Mouse (Mus musculus): ENCODE data around the gene Ap1m2. TPM values are rescaled to one million over a fixed set of nuclear protein-coding genes. Genes with fewer than 3 reads are reported as not detected.
"Not testable (repeated sequence)": the region's sequence is repeated elsewhere in the genome, so short reads cannot be mapped to it uniquely, and the experiment has no call there.

The Ap1m2 gene
- total and polyA plus RNA-seq, 3 experiments, result 1.0 TPM; not detected in 2

DNA sequence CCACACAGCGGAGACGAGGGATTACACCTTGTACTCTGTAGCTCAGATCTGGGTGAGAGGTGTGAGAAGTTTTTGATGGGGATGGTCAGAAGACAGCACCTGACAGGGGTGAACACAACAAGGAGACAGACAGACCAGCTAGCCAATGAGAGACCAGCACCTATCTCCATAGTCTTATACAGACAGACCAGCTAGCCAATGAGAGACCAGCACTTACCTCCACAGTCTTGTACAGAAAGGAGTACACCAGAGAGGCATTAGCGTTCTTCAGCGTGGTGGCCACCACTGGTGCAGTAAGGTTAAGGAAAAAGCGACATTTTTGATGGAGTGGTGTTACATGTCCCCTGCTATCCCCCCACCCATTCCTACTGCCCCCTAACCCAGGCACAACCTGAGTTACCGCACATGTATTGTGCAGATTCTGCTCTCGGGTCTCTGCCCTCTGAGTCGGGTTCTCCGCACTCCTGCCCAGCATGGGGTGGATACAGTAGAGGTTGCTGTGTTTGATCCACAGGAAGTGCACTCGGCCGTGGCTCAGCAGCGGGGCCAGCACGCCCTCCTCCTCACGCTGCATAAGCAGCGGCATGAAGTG is 2.9 kb downstream of the Ap1m2 start:
- intact Hi-C loops (cut with DNase I), result no loop called here
- Histone ChIP-seq H3K4me1 (ENCODE audit: control insufficient read depth, insufficient read depth, low read length) (peaks cover 1% of the 10 kb centered on the region; the same call in 1 of the 2 replicates), H3K36me3 (ENCODE audit: control insufficient read depth, insufficient read depth, low read length) (no peaks in the 10 kb centered on the region), H3K4me3 (no peak overlapping the region), H3K27ac (no peak overlapping the region), H3K27me3 (ENCODE audit: control insufficient read depth, insufficient read depth, low read length) (no peaks in the 10 kb centered on the region), H3K79me2 (replicated peaks; ENCODE audit: control insufficient read depth, insufficient read depth, low read length) (no peaks in the 10 kb centered on the region), H3K9ac (ENCODE audit: low read depth, low read length) (no peak overlapping the region)
- TF ChIP-seq POLR2A (IDR thresholded peaks at IDR 0.05; ENCODE audit: insufficient read depth, low read depth, low read length) (no peak), EP300 (IDR thresholded peaks at IDR 0.05; ENCODE audit: insufficient read depth, low read depth, low read length) (no peak), CTCF (IDR thresholded peaks at IDR 0.05) (no peak)
- DNase-seq, result no peak
- WGBS, result 47% methylated on average over 15 of the region's 15 CpGs

- no peak for DNase-seq
Measured at GRCm38 (mm10) chr9:21305065-21305464, 7.1 kb downstream of the Ap1m2 start.

DNA sequence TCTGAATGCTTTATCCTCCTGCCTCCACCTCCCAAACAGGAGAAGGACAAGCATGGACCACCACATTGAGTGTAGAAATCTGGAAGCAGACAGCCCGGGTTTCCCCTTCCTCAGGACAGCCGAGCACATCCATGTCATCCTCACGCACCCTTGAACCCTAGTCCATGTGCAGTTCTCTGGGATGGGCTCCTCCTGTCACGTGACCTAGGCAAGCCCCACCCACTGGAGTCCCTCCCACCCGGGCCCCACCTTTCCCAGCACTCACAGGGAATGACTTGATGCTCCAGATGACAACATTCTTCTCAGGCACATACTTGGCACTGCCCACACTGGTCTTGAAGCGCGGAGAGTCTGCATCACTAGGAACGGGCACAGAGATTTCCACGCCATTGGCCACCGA is 13.1 kb downstream of the Ap1m2 start:
- no peaks in the 10 kb centered on the region for H3K27me3 ChIP-seq (ENCODE audit: control insufficient read depth, insufficient read depth, low read length)
- no peak for DNase-seq
- 81% methylated on average over 10 of the region's 10 CpGs for WGBS
- H3K79me2 ChIP-seq (replicated peaks; ENCODE audit: control insufficient read depth, insufficient read depth, low read length), result no peaks in the 10 kb centered on the region
- no peak overlapping the region for H3K27ac ChIP-seq
- H3K9ac ChIP-seq (ENCODE audit: low read depth, low read length), result no peak overlapping the region
- no peaks in the 10 kb centered on the region for H3K4me1 ChIP-seq (ENCODE audit: control insufficient read depth, insufficient read depth, low read length)
- no peak overlapping the region for H3K4me3 ChIP-seq
- TF ChIP-seq CTCF (IDR thresholded peaks at IDR 0.05) (no peak), EP300 (IDR thresholded peaks at IDR 0.05; ENCODE audit: insufficient read depth, low read depth, low read length) (no peak), POLR2A (IDR thresholded peaks at IDR 0.05; ENCODE audit: insufficient read depth, low read depth, low read length) (no peak)
- intact Hi-C loops (cut with DNase I), result no loop called here
- H3K36me3 ChIP-seq (ENCODE audit: control insufficient read depth, insufficient read depth, low read length), result no peaks in the 10 kb centered on the region

More at GRCm38 (mm10) chr9:21305065-21305464, 7.1 kb downstream of the Ap1m2 start:
- H3K4me1 ChIP-seq (ENCODE audit: control insufficient read depth, insufficient read depth, low read length), result no peaks in the 10 kb centered on the region; the same call in 1 of the 2 replicates
- no peak overlapping the region for H3K4me3 ChIP-seq
- TF ChIP-seq EP300 (IDR thresholded peaks at IDR 0.05; ENCODE audit: insufficient read depth, low read depth, low read length) (no peak), CTCF (IDR thresholded peaks at IDR 0.05) (no peak), POLR2A (IDR thresholded peaks at IDR 0.05; ENCODE audit: insufficient read depth, low read depth, low read length) (no peak)
- no peak overlapping the region for H3K9ac ChIP-seq (ENCODE audit: low read depth, low read length)
- H3K27me3 ChIP-seq (ENCODE audit: control insufficient read depth, insufficient read depth, low read length), result no peaks in the 10 kb centered on the region
- no peaks in the 10 kb centered on the region for H3K36me3 ChIP-seq (ENCODE audit: control insufficient read depth, insufficient read depth, low read length)
- intact Hi-C loops (cut with DNase I), result no loop called here
- no peaks in the 10 kb centered on the region for H3K79me2 ChIP-seq (replicated peaks; ENCODE audit: control insufficient read depth, insufficient read depth, low read length)
- H3K27ac ChIP-seq, result no peak overlapping the region
- WGBS, result 69% methylated on average over 7 of the region's 7 CpGs

GRCm38 (mm10) chr9:21292271-21292670 is 19.9 kb downstream of the Ap1m2 start:
- Histone ChIP-seq H3K9ac (ENCODE audit: low read depth, low read length) (no peak overlapping the region), H3K4me1 (ENCODE audit: control insufficient read depth, insufficient read depth, low read length) (peaks cover 2% of the 10 kb centered on the region), H3K4me3 (no peak overlapping the region), H3K27ac (no peak overlapping the region), H3K27me3 (ENCODE audit: control insufficient read depth, insufficient read depth, low read length) (no peaks in the 10 kb centered on the region), H3K79me2 (replicated peaks; ENCODE audit: control insufficient read depth, insufficient read depth, low read length) (no peaks in the 10 kb centered on the region), H3K36me3 (ENCODE audit: control insufficient read depth, insufficient read depth, low read length) (peaks cover 4% of the 10 kb centered on the region)
- 93% methylated on average over 3 of the region's 3 CpGs for WGBS
- no peak for TF ChIP-seq POLR2A (IDR thresholded peaks at IDR 0.05; ENCODE audit: insufficient read depth, low read depth, low read length)
- no peak for TF ChIP-seq EP300 (IDR thresholded peaks at IDR 0.05; ENCODE audit: insufficient read depth, low read depth, low read length)
- TF ChIP-seq CTCF (IDR thresholded peaks at IDR 0.05), result no peak
- DNase-seq, result no peak
- intact Hi-C loops (cut with DNase I), result loop anchor here (5.0 kb wide), 1 partner anchor 70 kb away; no protein-coding TSS in a partner anchor

DNA sequence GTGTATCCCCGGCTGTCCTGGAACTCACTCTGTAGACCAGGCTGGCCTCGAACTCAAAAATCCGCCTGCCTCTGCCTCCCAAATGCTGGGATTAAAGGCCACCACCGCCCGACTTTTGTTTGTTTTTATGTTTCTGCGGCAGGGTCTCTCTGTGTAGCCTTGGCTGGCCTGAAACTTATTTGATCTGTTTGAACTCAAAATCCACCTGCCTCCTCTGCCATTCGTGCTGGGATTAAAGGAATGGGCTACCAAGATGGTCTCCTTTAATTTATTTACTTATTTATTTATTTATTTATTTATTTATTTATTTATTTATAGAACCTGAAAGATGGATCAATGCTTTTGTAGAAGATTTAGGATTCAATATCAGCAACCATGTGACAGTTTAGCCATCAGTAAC is 20.3 kb downstream of the Ap1m2 start:
- not testable (repeated sequence) for H3K9ac ChIP-seq (ENCODE audit: low read depth, low read length); H3K27me3 ChIP-seq (ENCODE audit: control insufficient read depth, insufficient read depth, low read length); H3K79me2 ChIP-seq (replicated peaks; ENCODE audit: control insufficient read depth, insufficient read depth, low read length); DNase-seq; H3K4me1 ChIP-seq (ENCODE audit: control insufficient read depth, insufficient read depth, low read length); H3K36me3 ChIP-seq (ENCODE audit: control insufficient read depth, insufficient read depth, low read length)
- peak overlapping the region; percentile 50; the same call in 1 of the 2 replicates for H3K27ac ChIP-seq
- 16% methylated on average over 7 of the region's 7 CpGs for WGBS
- peak overlapping the region; percentile 46 for H3K4me3 ChIP-seq
- intact Hi-C loops (cut with DNase I), result loop anchor here (5.0 kb wide), 1 partner anchor 70 kb away; no protein-coding TSS in a partner anchor

- H3K27me3 ChIP-seq (ENCODE audit: control insufficient read depth, insufficient read depth, low read length), result no peaks in the 10 kb centered on the region
- H3K9ac ChIP-seq (ENCODE audit: low read depth, low read length), result peak within 1 kb of the TSS; percentile 86
- peaks cover 5% of the 10 kb centered on the region for H3K4me1 ChIP-seq (ENCODE audit: control insufficient read depth, insufficient read depth, low read length)
- under 1% methylated on average over 50 of the region's 51 CpGs for WGBS
- peak within 1 kb of the TSS; percentile 84 for H3K4me3 ChIP-seq
- intact Hi-C loops (cut with DNase I), result loop anchor here (5.0 kb wide), 1 partner anchor 69 kb away; no protein-coding TSS in a partner anchor
- H3K36me3 ChIP-seq (ENCODE audit: control insufficient read depth, insufficient read depth, low read length), result peaks cover 4% of the 10 kb centered on the region
- no peaks in the 10 kb centered on the region for H3K79me2 ChIP-seq (replicated peaks; ENCODE audit: control insufficient read depth, insufficient read depth, low read length)
- DNase-seq, result peak; percentile 99 to 100
- TF ChIP-seq POLR2A (IDR thresholded peaks at IDR 0.05; ENCODE audit: insufficient read depth, low read depth, low read length) (peak; percentile 83), CTCF (IDR thresholded peaks at IDR 0.05) (peak; percentile 58), EP300 (IDR thresholded peaks at IDR 0.05; ENCODE audit: insufficient read depth, low read depth, low read length) (no peak)
- H3K27ac ChIP-seq, result peak within 1 kb of the TSS; percentile 93
Measured at GRCm38 (mm10) chr9:21291022-21291787, 20.9 kb downstream of the Ap1m2 start, which contains the start of gene Cdkn2d. Cdkn2d (minus strand) TSS chr9:21291407.

Data from heart, adult 2 months (tissue).